8 mouse cellular contexts compared by ENCODE assay signal in genomic region chr16:55468833-55469458, GRCm38 (mm10).
A peak's percentile ranks its signal among the peaks of the same experiment; 100 is the strongest.
DNase-seq lines count a peak whose midpoint lies in the region; ATAC-seq and TF ChIP-seq lines count a peak whose summit lies in the region.

No protein-coding gene starts in this region.

- H3K9ac ChIP-seq in intestine, embryonic 14.5 days (ENCODE audit: low read length), result no peak overlapping the region

- H3K4me3 ChIP-seq in cortical plate, adult 2 months (ENCODE audit: insufficient read depth, low read length), result no peak overlapping the region
- H3K4me3 ChIP-seq in intestine, embryonic 14.5 days (ENCODE audit: low read depth, low read length), result no peak overlapping the region
- no peak overlapping the region for H3K4me3 ChIP-seq in midbrain, embryonic 10.5 days
- H3K4me3 ChIP-seq in small intestine, adult 2 months (ENCODE audit: low read depth, low read length), result no peak overlapping the region

- WGBS in intestine, embryonic 14.5 days, result 52% methylated on average over 9 of the region's 9 CpGs
- 61% methylated on average over 9 of the region's 9 CpGs for WGBS in midbrain, embryonic 10.5 days
- 47% methylated on average over 9 of the region's 9 CpGs for WGBS in small intestine, adult 2 months

- H3K27ac ChIP-seq in cortical plate, adult 2 months (ENCODE audit: insufficient read depth, low read length), result no peak overlapping the region
- H3K27ac ChIP-seq in intestine, embryonic 14.5 days (ENCODE audit: low read depth), result no peak overlapping the region
- no peak overlapping the region for H3K27ac ChIP-seq in midbrain, embryonic 10.5 days (replicated peaks)
- no peak overlapping the region for H3K27ac ChIP-seq in small intestine, adult 2 months (ENCODE audit: insufficient read depth, low read depth, low read length)

- peak; percentile 87 for TF ChIP-seq CTCF in cortical plate, adult 2 months (IDR thresholded peaks at IDR 0.05; ENCODE audit: extremely low read depth, insufficient read depth, low read length)
- TF ChIP-seq CTCF in small intestine, adult 2 months (IDR thresholded peaks at IDR 0.05; ENCODE audit: extremely low read depth, insufficient read length, insufficient replicate concordance, low read depth, low read length), result peak; percentile 68; the same call in 1 of the 2 replicates

- no peaks in the 10 kb centered on the region for H3K9me3 ChIP-seq in intestine, embryonic 14.5 days (ENCODE audit: control insufficient read depth, low read length)
- H3K9me3 ChIP-seq in midbrain, embryonic 10.5 days (replicated peaks), result no peaks in the 10 kb centered on the region

- no peaks in the 10 kb centered on the region for H3K27me3 ChIP-seq in intestine, embryonic 14.5 days (replicated peaks; ENCODE audit: control insufficient read depth, insufficient read depth, low read length)
- no peaks in the 10 kb centered on the region for H3K27me3 ChIP-seq in midbrain, embryonic 10.5 days (ENCODE audit: low read depth, poor library complexity, severe bottlenecking)
- H3K27me3 ChIP-seq in small intestine, adult 2 months (ENCODE audit: control insufficient read depth, insufficient read depth, low read length), result no peaks in the 10 kb centered on the region

- peak; percentile 63 to 79 for DNase-seq in adrenal gland, adult 18-20 months (ENCODE audit: low spot score in 2 of 2)
- peak; percentile 79 for DNase-seq in gastrocnemius, postnatal 10 days
- peak; percentile 92 for DNase-seq in intestine, embryonic 14.5 days (ENCODE audit: low spot score)
- DNase-seq in left cerebral cortex, adult 8-10 months (ENCODE audit: low spot score in 2 of 2), result peak; percentile 58 to 79
- DNase-seq in midbrain, embryonic 10.5 days (ENCODE audit: low spot score), result peak; percentile 79

- H3K36me3 ChIP-seq in intestine, embryonic 14.5 days (ENCODE audit: control insufficient read depth, insufficient read depth, low read length), result no peaks in the 10 kb centered on the region
- H3K36me3 ChIP-seq in midbrain, embryonic 10.5 days, result no peaks in the 10 kb centered on the region
- H3K36me3 ChIP-seq in small intestine, adult 2 months (ENCODE audit: control insufficient read depth, insufficient read depth, low read length), result no peaks in the 10 kb centered on the region

- no peak overlapping the region for H3K4me2 ChIP-seq in intestine, embryonic 14.5 days (ENCODE audit: low read length)

- TF ChIP-seq POLR2A in cortical plate, adult 2 months (IDR thresholded peaks at IDR 0.05; ENCODE audit: extremely low read depth, insufficient read depth, low read length), result no peak
- no peak for TF ChIP-seq POLR2A in small intestine, adult 2 months (IDR thresholded peaks at IDR 0.05; ENCODE audit: low read depth, low read length)

- ATAC-seq in intestine, embryonic 14.5 days (replicated peaks; ENCODE audit: low FRiP score, low TSS enrichment, low read depth), result peak; percentile 76
- no peak for ATAC-seq in erythroid progenitor cell, adult 5-6 weeks (replicated peaks; ENCODE audit: low FRiP score, poor library complexity, severe bottlenecking)

- no peaks in the 10 kb centered on the region for H3K4me1 ChIP-seq in cortical plate, adult 2 months (ENCODE audit: control insufficient read depth, insufficient read depth, low read length)
- H3K4me1 ChIP-seq in intestine, embryonic 14.5 days (replicated peaks; ENCODE audit: control insufficient read depth, insufficient read depth, low read length), result peaks cover 12% of the 10 kb centered on the region
- H3K4me1 ChIP-seq in midbrain, embryonic 10.5 days, result no peaks in the 10 kb centered on the region
- H3K4me1 ChIP-seq in small intestine, adult 2 months (ENCODE audit: control insufficient read depth, insufficient read depth, insufficient read length, low read length), result no peaks in the 10 kb centered on the region
